In the genomic region with DNA sequence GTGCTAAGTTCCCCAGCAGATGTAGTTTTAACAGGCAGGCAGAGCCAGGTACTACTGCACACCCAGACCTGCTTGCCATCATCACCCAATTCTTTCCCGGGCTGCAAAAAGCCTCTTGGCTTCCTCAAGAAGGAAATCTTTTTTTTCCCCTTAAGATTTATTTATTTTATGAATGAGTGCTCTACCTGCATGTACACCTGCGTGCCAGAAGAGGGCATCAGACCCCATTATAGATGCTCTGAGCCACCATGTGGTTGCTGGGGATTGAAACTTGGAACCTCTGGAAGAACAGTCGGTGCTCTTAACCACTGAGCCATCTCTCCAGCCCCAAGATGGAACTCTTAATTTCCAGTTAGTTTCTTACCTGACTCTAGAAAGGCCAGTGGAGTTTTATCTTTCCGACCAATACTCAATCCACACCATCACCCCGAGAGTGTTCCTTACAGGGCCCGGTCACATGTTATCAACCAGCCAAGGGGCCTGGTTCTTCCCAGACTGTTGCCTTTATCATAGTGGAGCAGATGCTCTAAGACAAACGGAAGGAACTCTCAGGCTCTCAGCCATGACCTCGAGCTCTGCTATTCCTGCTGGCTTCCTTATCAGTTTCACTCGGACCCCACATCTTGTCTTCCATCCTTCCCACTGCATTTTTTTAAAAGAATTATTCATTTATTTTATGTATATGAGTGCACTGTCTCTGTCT, we compare ENCODE assay signal across 12 mouse cellular contexts. TPM values are rescaled to one million over a fixed set of nuclear protein-coding genes. Genes with fewer than 3 reads are reported as not detected.
DNase-seq lines count a peak whose midpoint lies in the region; ATAC-seq and TF ChIP-seq lines count a peak whose summit lies in the region.
"Had no signal": no experiment of that assay in that cellular context is flagged by ENCODE, and none has a peak within 500 bp of the region (broad histone marks: within the 10 kb centered on the region; RNA-seq: fewer than 3 reads in every experiment).

No protein-coding gene starts in this region.

- no peak for TF ChIP-seq POLR2A in CH12.LX (IDR thresholded peaks at IDR 0.05; ENCODE audit: low read depth, low read length)

- peak; percentile 34 for TF ChIP-seq RAD21 in CH12.LX (IDR thresholded peaks at IDR 0.05; ENCODE audit: low read depth, low read length)

- H3K36me3 ChIP-seq in CH12.LX (replicated peaks in 1 of 2; ENCODE audit: control insufficient read depth in 1 of 2, insufficient read depth in 1 of 2, low read length in 1 of 2): peaks cover 39 to 74% of the 10 kb centered on the region in 2 experiments
- peaks cover 18% of the 10 kb centered on the region for H3K36me3 ChIP-seq in liver, embryonic 11.5 days (ENCODE audit: control insufficient read depth, insufficient read depth, low read length)
- 0 out of 2 replicates have a peak, but pooled peaks cover 2% of the 10 kb centered on the region for H3K36me3 ChIP-seq in hindbrain, embryonic 11.5 days (ENCODE audit: control insufficient read depth, insufficient read depth, low read length)

- in situ Hi-C loops in CH12.LX (cut with MboI; ENCODE audit: low pct_ligation_motif_present, low pct_unique_long_range_greater_than_20kb, low sequenced_read_pairs): no loop called here

- no peak overlapping the region for H3K9ac ChIP-seq in CH12.LX (ENCODE audit: insufficient read depth, low read depth)
- H3K9ac ChIP-seq in liver, embryonic 11.5 days (ENCODE audit: low read depth, low read length): no peak overlapping the region
- no peak overlapping the region for H3K9ac ChIP-seq in hindbrain, embryonic 11.5 days (ENCODE audit: low read depth, low read length)
- H3K9ac ChIP-seq: embryonic facial prominence, embryonic 13.5 days had no signal

- no peak for TF ChIP-seq EP300 in CH12.LX (IDR thresholded peaks at IDR 0.05; ENCODE audit: low read length)

- no peak overlapping the region for H3K4me3 ChIP-seq in layer of hippocampus, adult 2 months
- no peak overlapping the region for H3K4me3 ChIP-seq in CH12.LX (replicated peaks in 1 of 3; ENCODE audit: low read depth in 2 of 3, low read length in 2 of 3, poor library complexity in 1 of 3)
- H3K4me3 ChIP-seq in liver, embryonic 11.5 days (ENCODE audit: low read depth, low read length): no peak overlapping the region
- H3K4me3 ChIP-seq in hindbrain, embryonic 11.5 days (ENCODE audit: low read depth, low read length): no peak overlapping the region
- H3K4me3 ChIP-seq: embryonic facial prominence, embryonic 13.5 days had no signal

- dilution Hi-C loops in CH12.LX (cut with MboI; ENCODE audit: extremely low pct_ligation_motif_present, extremely low pct_unique_long_range_greater_than_20kb, low sequenced_read_pairs): no loop called here

- H3K27me3 ChIP-seq in CH12.LX (replicated peaks): no peaks in the 10 kb centered on the region
- H3K27me3 ChIP-seq in liver, embryonic 11.5 days (replicated peaks; ENCODE audit: control insufficient read depth, insufficient read depth, low read length): no peaks in the 10 kb centered on the region
- no peaks in the 10 kb centered on the region for H3K27me3 ChIP-seq in hindbrain, embryonic 11.5 days (ENCODE audit: control insufficient read depth, insufficient read depth, low read length)
- H3K27me3 ChIP-seq: embryonic facial prominence, embryonic 13.5 days had no signal

- H3K79me2 ChIP-seq in CH12.LX (replicated peaks; ENCODE audit: control insufficient read depth, extremely low read depth, insufficient read depth, poor library complexity, severe bottlenecking): peaks cover 4% of the 10 kb centered on the region; the same call in 1 of the 2 replicates

- H3K27ac ChIP-seq in layer of hippocampus, adult 2 months: no peak overlapping the region
- H3K27ac ChIP-seq in CH12.LX (ENCODE audit: insufficient read depth, low read depth): no peak overlapping the region
- H3K27ac ChIP-seq in liver, embryonic 11.5 days (ENCODE audit: low read depth, low read length): peak overlapping the region; percentile 75
- no peak overlapping the region for H3K27ac ChIP-seq in hindbrain, embryonic 11.5 days (ENCODE audit: low read depth, low read length)
- H3K27ac ChIP-seq: embryonic facial prominence, embryonic 13.5 days had no signal

- DNase-seq in layer of hippocampus, adult 2 months (ENCODE audit: low spot score in 2 of 2): no peak
- DNase-seq in layer of hippocampus, postnatal 14 days (ENCODE audit: low spot score in 2 of 2): no peak
- DNase-seq in CH12.LX (ENCODE audit: extremely low read depth): no peak
- peak; percentile 31 for DNase-seq in NIH3T3 (ENCODE audit: low read depth)
- no peak for DNase-seq in liver, embryonic 11.5 days (ENCODE audit: low spot score)
- DNase-seq in Muller cell, postnatal 12 days (ENCODE audit: inconsistent ontology term): no peak
- DNase-seq in hindbrain, embryonic 11.5 days (ENCODE audit: low spot score): no peak
- no peak for DNase-seq in thymus, postnatal 10 days (ENCODE audit: low spot score in 2 of 2)
- DNase-seq: adrenal gland, adult 2 months; gastrocnemius, postnatal 25 days had no signal

- ATAC-seq in liver, embryonic 11.5 days (replicated peaks; ENCODE audit: low FRiP score): peak; percentile 91
- no peak for ATAC-seq in hindbrain, embryonic 11.5 days (ENCODE audit: low FRiP score)
- ATAC-seq: hindbrain, embryonic 16.5 days had no signal

- H3K4me1 ChIP-seq in CH12.LX (ENCODE audit: control insufficient read depth in 1 of 2, insufficient read depth in 2 of 2): peaks cover 8 to 28% of the 10 kb centered on the region in 2 experiments
- H3K4me1 ChIP-seq in liver, embryonic 11.5 days (replicated peaks; ENCODE audit: control insufficient read depth, insufficient read depth, low read length): peaks cover 11% of the 10 kb centered on the region; the same call in 1 of the 2 replicates
- no peaks in the 10 kb centered on the region for H3K4me1 ChIP-seq in hindbrain, embryonic 11.5 days (replicated peaks; ENCODE audit: control insufficient read depth, insufficient read depth, low read length)

- peak; percentile 63 for TF ChIP-seq CTCF in layer of hippocampus, adult 2 months (conservative IDR thresholded peaks at IDR 0.05)
- TF ChIP-seq CTCF in CH12.LX (conservative IDR thresholded peaks at IDR 0.05 in 1 of 2, IDR thresholded peaks at IDR 0.05 in 1 of 2; ENCODE audit: low read depth in 2 of 2, low read length in 2 of 2): peak; percentile 46 to 73; a peak in 3 of 4 replicates

- peaks cover 13% of the 10 kb centered on the region for H3K9me3 ChIP-seq in CH12.LX (replicated peaks; ENCODE audit: low read length)
- no peaks in the 10 kb centered on the region for H3K9me3 ChIP-seq in liver, embryonic 11.5 days (ENCODE audit: control insufficient read depth, low read length)
- no peaks in the 10 kb centered on the region for H3K9me3 ChIP-seq in hindbrain, embryonic 11.5 days (ENCODE audit: control insufficient read depth, low read length)
- H3K9me3 ChIP-seq: embryonic facial prominence, embryonic 13.5 days had no signal

- 35% methylated on average over 9 of the region's 9 CpGs for WGBS in liver, embryonic 11.5 days
- 74% methylated on average over 9 of the region's 9 CpGs for WGBS in hindbrain, embryonic 11.5 days

- H3K4me2 ChIP-seq in CH12.LX (ENCODE audit: insufficient read depth, low read depth, poor library complexity, severe bottlenecking): no peak overlapping the region
- peak overlapping the region; percentile 2 for H3K4me2 ChIP-seq in liver, embryonic 11.5 days
- H3K4me2 ChIP-seq in hindbrain, embryonic 11.5 days (replicated peaks; ENCODE audit: low read depth, low read length): no peak overlapping the region
- H3K4me2 ChIP-seq: embryonic facial prominence, embryonic 13.5 days had no signal

TF ChIP-seq in CH12.LX, 34 proteins besides CTCF, POLR2A, EP300 and RAD21:
- TF ChIP-seq MYC (IDR thresholded peaks at IDR 0.05; ENCODE audit: low read depth, low read length) (peak; percentile 90), MXI1 (IDR thresholded peaks at IDR 0.05; ENCODE audit: low read depth, low read length) (no peak), SMC3 (IDR thresholded peaks at IDR 0.05; ENCODE audit: low read depth, low read length) (peak; percentile 55), PAX5 (IDR thresholded peaks at IDR 0.05; ENCODE audit: low read length) (no peak), MAFK (IDR thresholded peaks at IDR 0.05; ENCODE audit: insufficient replicate concordance, low read length) (no peak), MAX (IDR thresholded peaks at IDR 0.05; ENCODE audit: low read length) (peak; percentile 58; the same call in 1 of the 2 replicates), IRF4 (IDR thresholded peaks at IDR 0.05; ENCODE audit: low read depth, low read length) (no peak), NELFE (IDR thresholded peaks at IDR 0.05; ENCODE audit: low read depth, low read length) (no peak)

RNA-seq across cellular contexts. Expression of a gene that starts 4.5 kb away (rescaled TPM):
- total RNA-seq in layer of hippocampus, adult 2 months (2021): 10 to 100 TPM; 53.2 to 53.6 TPM
- total RNA-seq in layer of hippocampus, postnatal 14 days (2021): 10 to 100 TPM; 62.5 to 63.6 TPM
- total RNA-seq in CH12.LX (2012; rRNA removed): 11.7 and 13.9 TPM in 2 replicates
- 17.6 and 18.3 TPM in 2 replicates for total RNA-seq in CH12.LX (2014; rRNA removed)
- 11.5 and 11.8 TPM in 2 replicates for polyA plus RNA-seq in CH12.LX (2012; ENCODE audit: insufficient read length, low read depth)
- 24.8 and 26.5 TPM in 2 replicates for polyA plus RNA-seq in liver, embryonic 11.5 days (2014; fragmentation: Nextera tagmentation; extraction: Ambion mirVana)
- 23.3 and 25.8 TPM in 2 replicates for polyA plus RNA-seq in hindbrain, embryonic 11.5 days (2014; fragmentation: Nextera tagmentation; extraction: Ambion mirVana)

RNA-seq across cellular contexts. Expression of a gene that starts 9.9 kb away (rescaled TPM):
- 1 to 10 TPM; 8.0 to 8.1 TPM for total RNA-seq in layer of hippocampus, adult 2 months (2021)
- 1 to 10 TPM; 6.0 to 6.1 TPM for total RNA-seq in layer of hippocampus, postnatal 14 days (2021)
- total RNA-seq in CH12.LX (2012; rRNA removed) (14.7 and 14.8 TPM in 2 replicates), CH12.LX (2014; rRNA removed) (9.3 and 10.7 TPM in 2 replicates)
- polyA plus RNA-seq in CH12.LX (2012; ENCODE audit: insufficient read length, low read depth): 12.3 and 13.7 TPM in 2 replicates
- 7.4 and 7.7 TPM in 2 replicates for polyA plus RNA-seq in liver, embryonic 11.5 days (2014; fragmentation: Nextera tagmentation; extraction: Ambion mirVana)
- 6.6 and 7.2 TPM in 2 replicates for polyA plus RNA-seq in hindbrain, embryonic 11.5 days (2014; fragmentation: Nextera tagmentation; extraction: Ambion mirVana)

RNA-seq across cellular contexts. Expression of a gene that starts 22.2 kb away (rescaled TPM):
- under 1 TPM; 0.20 to 0.27 TPM for total RNA-seq in layer of hippocampus, adult 2 months (2021)
- 1 to 10 TPM in 1 of 2 experiments, under 1 TPM in 1; 0.95 to 1.2 TPM for total RNA-seq in layer of hippocampus, postnatal 14 days (2021)
- total RNA-seq in CH12.LX (2012; rRNA removed) (19.9 and 23.3 TPM in 2 replicates), CH12.LX (2014; rRNA removed) (23.8 and 29.6 TPM in 2 replicates)
- polyA plus RNA-seq in CH12.LX (2012; ENCODE audit: insufficient read length, low read depth): 13.7 and 16.2 TPM in 2 replicates
- 60.7 and 64.8 TPM in 2 replicates for polyA plus RNA-seq in liver, embryonic 11.5 days (2014; fragmentation: Nextera tagmentation; extraction: Ambion mirVana)
- polyA plus RNA-seq in hindbrain, embryonic 11.5 days (2014; fragmentation: Nextera tagmentation; extraction: Ambion mirVana): 37.2 and 47.9 TPM in 2 replicates

Comparison
In these comparisons a context has a peak if more than half of its experiments do, and no peak if none do; other contexts are left out.
1. RNA of a gene that starts 22.2 kb away (total RNA-seq): 19.9 to 29.6 TPM in CH12.LX; 0.95 to 1.2 TPM in layer of hippocampus, postnatal 14 days and 0.20 to 0.27 TPM in layer of hippocampus, adult 2 months; every median in the first group is over 4 times any median in the second.